Mouse (Mus musculus): ENCODE measurements around the gene Gm45716. TPM values are rescaled to one million over a fixed set of nuclear protein-coding genes. Genes with fewer than 3 reads are reported as not detected.
A peak's percentile ranks its signal among the peaks of the same experiment; 100 is the strongest.

Gm45716 gene
- polyA plus RNA-seq (2015; fragmentation: Nextera tagmentation; extraction: Ambion mirVana) = 8.1 and 9.8 TPM in 2 replicates

GRCm38 (mm10) chr11:90187441-90187840, at the start of gene Gm45716:
Gene Gm45716 (plus strand): TSS chr11:90187683.
- no peaks in the 10 kb centered on the region for H3K27me3 ChIP-seq
- H3K4me1 ChIP-seq = no peaks in the 10 kb centered on the region

DNA sequence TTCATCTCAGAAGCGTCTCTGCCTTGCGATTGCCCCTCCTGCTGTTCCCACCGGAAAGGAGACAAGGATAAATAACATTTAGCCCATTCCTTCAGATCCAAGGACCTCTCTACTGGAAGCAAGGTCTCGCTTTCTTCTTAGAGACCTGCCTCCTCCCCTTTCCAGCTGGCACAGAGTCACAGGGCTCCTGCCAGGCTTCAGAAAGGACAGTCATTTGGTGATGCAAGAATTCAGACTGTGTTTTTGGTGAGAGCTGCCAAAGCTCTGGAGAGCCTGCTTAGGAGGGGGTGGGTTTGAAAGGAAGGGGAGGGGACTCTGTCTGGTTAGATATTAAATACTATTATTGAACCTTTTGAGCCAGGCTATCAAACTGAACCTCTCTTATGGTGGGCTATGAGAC, 45.1 kb upstream of the Gm45716 start:
- Histone ChIP-seq H3K4me1 (0 out of 2 replicates have a peak, but pooled peaks cover 2% of the 10 kb centered on the region), H3K4me2 (no peak overlapping the region), H3K27me3 (no peaks in the 10 kb centered on the region), H3K9me3 (replicated peaks) (no peaks in the 10 kb centered on the region), H3K4me3 (replicated peaks) (no peak overlapping the region), H3K27ac (no peak overlapping the region), H3K36me3 (no peaks in the 10 kb centered on the region), H3K9ac (no peak overlapping the region)
- no peak for ATAC-seq (replicated peaks; ENCODE audit: low FRiP score)
- 54% methylated on average over 4 of the region's 4 CpGs for WGBS

More at GRCm38 (mm10) chr11:90187441-90187840, at the start of gene Gm45716:
- no peak within 1 kb of the TSS for H3K9ac ChIP-seq
- no peak within 1 kb of the TSS for H3K27ac ChIP-seq
- no peak for ATAC-seq (replicated peaks; ENCODE audit: low FRiP score)
- H3K36me3 ChIP-seq = no peaks in the 10 kb centered on the region
- WGBS = 91% methylated on average over 7 of the region's 7 CpGs
- H3K9me3 ChIP-seq (replicated peaks) = no peaks in the 10 kb centered on the region
- no peak within 1 kb of the TSS for H3K4me3 ChIP-seq (replicated peaks)
- H3K4me2 ChIP-seq = no peak within 1 kb of the TSS

DNA sequence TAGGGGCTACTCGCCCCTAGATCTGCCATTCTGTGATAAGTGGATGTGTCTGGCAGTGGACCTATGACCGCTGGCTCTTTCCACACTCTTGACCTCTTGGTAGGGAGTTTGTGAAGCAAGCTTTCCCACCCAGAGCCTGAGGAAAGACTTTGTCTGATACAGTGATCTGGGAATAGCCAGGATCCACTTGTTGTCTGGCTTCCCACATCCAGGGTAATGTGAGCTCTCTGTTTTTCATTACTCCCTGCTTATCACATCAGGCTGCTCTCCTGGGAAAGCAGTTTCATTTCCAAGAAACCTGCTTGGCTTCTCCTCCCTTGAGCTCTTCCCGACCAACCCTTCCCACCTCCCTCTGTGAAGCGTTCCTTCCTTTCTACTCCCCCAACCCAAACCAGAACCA, 44.5 kb upstream of the Gm45716 start:
- no peaks in the 10 kb centered on the region for H3K9me3 ChIP-seq (replicated peaks)
- no peak overlapping the region for H3K4me2 ChIP-seq
- no peak overlapping the region for H3K27ac ChIP-seq
- no peak for ATAC-seq (replicated peaks; ENCODE audit: low FRiP score)
- 0 out of 2 replicates have a peak, but pooled peaks cover 2% of the 10 kb centered on the region for H3K4me1 ChIP-seq
- no peak overlapping the region for H3K9ac ChIP-seq
- no peaks in the 10 kb centered on the region for H3K27me3 ChIP-seq
- no peak overlapping the region for H3K4me3 ChIP-seq (replicated peaks)
- no peaks in the 10 kb centered on the region for H3K36me3 ChIP-seq
- 32% methylated on average over 4 of the region's 4 CpGs for WGBS

GRCm38 (mm10) chr11:90146086-90146860, 41.2 kb upstream of the Gm45716 start:
- Histone ChIP-seq H3K4me1 (0 out of 2 replicates have a peak, but pooled peaks cover 2% of the 10 kb centered on the region), H3K4me3 (replicated peaks) (no peak overlapping the region), H3K4me2 (no peak overlapping the region), H3K27me3 (no peaks in the 10 kb centered on the region), H3K36me3 (no peaks in the 10 kb centered on the region), H3K9me3 (replicated peaks) (no peaks in the 10 kb centered on the region), H3K27ac (no peak overlapping the region), H3K9ac (no peak overlapping the region)
- 92% methylated on average over 17 of the region's 17 CpGs for WGBS
- no peak for ATAC-seq (replicated peaks; ENCODE audit: low FRiP score)

DNA sequence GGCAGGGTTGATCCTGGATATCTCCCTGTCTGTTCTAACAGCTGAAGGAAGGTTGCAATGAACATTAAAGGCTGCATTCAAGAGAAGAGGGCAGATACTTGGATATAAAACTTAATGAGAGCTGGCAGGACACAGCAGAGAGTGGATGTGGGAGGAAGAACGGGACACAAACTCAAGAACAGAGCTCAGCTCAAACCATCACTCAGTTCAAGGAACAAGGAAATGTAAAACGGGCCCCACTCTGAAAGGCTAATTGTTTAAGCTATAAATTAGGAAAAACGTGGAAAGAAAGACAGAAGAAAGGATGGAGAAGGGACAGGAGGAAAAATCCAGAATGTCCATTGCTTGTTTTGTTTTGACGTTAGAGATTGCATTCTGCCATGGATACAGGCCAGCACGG, 32.4 kb upstream of the Gm45716 start:
- Histone ChIP-seq H3K4me1 (no peaks in the 10 kb centered on the region), H3K27me3 (no peaks in the 10 kb centered on the region), H3K4me3 (replicated peaks) (no peak overlapping the region), H3K36me3 (no peaks in the 10 kb centered on the region), H3K9me3 (replicated peaks) (no peaks in the 10 kb centered on the region), H3K27ac (0 out of 2 replicates have a peak overlapping the region, but pooled peaks have one; percentile 4), H3K9ac (no peak overlapping the region), H3K4me2 (no peak overlapping the region)
- WGBS = 17% methylated on average over 5 of the region's 5 CpGs
- no peak for ATAC-seq (replicated peaks; ENCODE audit: low FRiP score)

DNA sequence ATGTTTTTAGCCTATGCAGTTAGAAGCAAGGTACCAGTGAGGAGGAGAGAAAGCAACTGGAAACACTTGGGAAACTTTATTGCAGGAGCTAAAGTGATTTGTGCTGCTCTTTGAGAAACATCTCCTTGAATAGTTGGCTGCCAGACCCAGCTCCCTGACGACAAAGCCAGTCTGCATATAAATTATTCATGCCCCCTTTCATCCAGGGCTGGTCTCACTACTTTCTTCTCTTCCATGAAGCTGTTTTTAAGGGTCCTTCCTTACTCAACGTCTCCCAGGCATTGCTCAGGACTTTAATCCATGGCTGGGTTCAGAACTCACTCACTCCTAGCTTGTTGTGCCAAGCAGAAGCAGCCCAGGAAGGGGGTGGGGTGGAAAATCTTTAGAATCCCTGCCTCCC, 32.0 kb upstream of the Gm45716 start:
- Histone ChIP-seq H3K4me2 (no peak overlapping the region), H3K27me3 (no peaks in the 10 kb centered on the region), H3K36me3 (no peaks in the 10 kb centered on the region), H3K4me1 (no peaks in the 10 kb centered on the region), H3K9ac (no peak overlapping the region), H3K27ac (0 out of 2 replicates have a peak overlapping the region, but pooled peaks have one; percentile 4), H3K9me3 (replicated peaks) (no peaks in the 10 kb centered on the region), H3K4me3 (replicated peaks) (no peak overlapping the region)
- WGBS = 1% methylated on average over 2 of the region's 2 CpGs
- ATAC-seq (replicated peaks; ENCODE audit: low FRiP score) = no peak

- H3K27me3 ChIP-seq = peaks cover 5% of the 10 kb centered on the region; the same call in 1 of the 2 replicates
- WGBS = 34% methylated on average over 6 of the region's 6 CpGs
- ATAC-seq (replicated peaks; ENCODE audit: low FRiP score) = no peak
Observed at GRCm38 (mm10) chr11:90167771-90168170, 19.7 kb upstream of the Gm45716 start.

DNA sequence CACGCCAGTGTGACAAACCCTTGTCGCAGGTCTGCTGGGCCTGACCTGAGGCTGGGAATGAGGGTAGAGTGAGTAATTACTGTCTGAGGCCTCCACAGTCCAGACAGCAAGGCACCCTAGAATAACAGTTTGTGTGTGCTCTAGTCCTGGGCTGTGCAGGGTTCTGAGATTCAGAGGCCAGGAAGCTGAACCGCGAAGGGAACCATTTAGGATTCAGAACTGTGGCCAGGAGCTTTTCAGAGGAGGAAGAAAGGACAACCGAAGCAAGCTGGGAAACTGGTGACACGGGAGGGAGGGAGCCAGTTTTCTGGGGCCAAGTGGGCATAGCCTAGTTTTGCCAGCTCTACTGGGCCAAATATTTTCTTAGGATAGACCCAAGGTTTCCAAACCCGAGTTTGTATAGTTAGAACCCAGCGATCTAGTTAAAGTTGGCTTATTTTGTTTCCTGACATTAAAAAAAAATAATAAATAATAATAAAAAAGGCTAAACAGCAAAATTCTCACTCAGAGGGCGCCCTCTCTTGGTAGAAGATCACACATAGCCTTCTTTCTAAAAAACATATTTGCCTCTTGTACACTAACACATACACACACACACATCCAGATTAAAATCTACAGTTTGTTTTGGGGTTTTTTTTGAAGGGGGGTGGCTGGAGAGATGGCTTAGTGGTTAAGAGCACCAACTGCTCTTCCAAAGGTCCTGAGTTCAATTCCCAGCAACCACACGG, 19.0 kb upstream of the Gm45716 start:
- Histone ChIP-seq H3K27ac (no peak overlapping the region), H3K36me3 (no peaks in the 10 kb centered on the region), H3K4me3 (replicated peaks) (no peak overlapping the region), H3K9ac (no peak overlapping the region), H3K9me3 (replicated peaks) (no peaks in the 10 kb centered on the region), H3K4me2 (no peak overlapping the region), H3K4me1 (no peaks in the 10 kb centered on the region), H3K27me3 (peaks cover 5% of the 10 kb centered on the region; the same call in 1 of the 2 replicates)
- ATAC-seq (replicated peaks; ENCODE audit: low FRiP score) = no peak
- WGBS = 85% methylated on average over 10 of the region's 10 CpGs

More at GRCm38 (mm10) chr11:90167771-90168170, 19.7 kb upstream of the Gm45716 start:
- Histone ChIP-seq H3K9me3 (replicated peaks) (no peaks in the 10 kb centered on the region), H3K9ac (no peak overlapping the region), H3K4me3 (replicated peaks) (no peak overlapping the region), H3K27ac (no peak overlapping the region), H3K36me3 (no peaks in the 10 kb centered on the region), H3K4me2 (no peak overlapping the region), H3K4me1 (no peaks in the 10 kb centered on the region)

GRCm38 (mm10) chr11:90169200-90170013, 18.1 kb upstream of the Gm45716 start:
- WGBS = 47% methylated on average over 20 of the region's 20 CpGs
- no peak overlapping the region for H3K9ac ChIP-seq
- no peak overlapping the region for H3K27ac ChIP-seq
- peaks cover 5% of the 10 kb centered on the region; the same call in 1 of the 2 replicates for H3K27me3 ChIP-seq
- peak overlapping the region; percentile 53 for H3K4me2 ChIP-seq
- no peaks in the 10 kb centered on the region for H3K36me3 ChIP-seq
- no peaks in the 10 kb centered on the region for H3K9me3 ChIP-seq (replicated peaks)
- peak; percentile 40; the same call in 1 of the 2 replicates for ATAC-seq (replicated peaks; ENCODE audit: low FRiP score)
- H3K4me1 ChIP-seq = no peaks in the 10 kb centered on the region
- peak overlapping the region; percentile 26 for H3K4me3 ChIP-seq (replicated peaks)

- Histone ChIP-seq H3K4me3 (replicated peaks) (peak overlapping the region; percentile 26), H3K9me3 (replicated peaks) (no peaks in the 10 kb centered on the region), H3K27ac (no peak overlapping the region), H3K9ac (no peak overlapping the region), H3K27me3 (peaks cover 5% of the 10 kb centered on the region; the same call in 1 of the 2 replicates), H3K4me2 (peak overlapping the region; percentile 53), H3K4me1 (no peaks in the 10 kb centered on the region), H3K36me3 (no peaks in the 10 kb centered on the region)
- peak; percentile 88 for ATAC-seq (replicated peaks; ENCODE audit: low FRiP score)
- WGBS = 2% methylated on average over 7 of the region's 7 CpGs
Observed at GRCm38 (mm10) chr11:90170014-90170320, 17.5 kb upstream of the Gm45716 start.

DNA sequence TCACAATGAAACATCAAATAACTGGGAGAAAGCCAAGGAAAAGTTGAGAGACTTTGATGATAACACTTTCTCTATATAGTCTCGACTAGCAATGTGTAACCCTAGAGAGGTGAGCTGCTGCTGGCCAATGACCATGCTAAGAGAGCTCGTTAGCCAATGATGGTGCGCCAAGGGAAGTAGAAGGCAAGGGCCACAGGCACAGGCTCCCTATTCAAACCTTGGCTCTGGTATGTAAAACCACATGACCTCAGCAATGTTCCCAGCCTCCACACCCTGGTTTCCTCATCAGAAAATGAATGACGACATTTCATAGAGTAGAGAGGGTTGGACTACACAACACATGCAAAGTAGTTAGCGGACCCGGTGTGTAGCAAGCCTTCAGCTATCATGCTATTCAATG, 15.2 kb upstream of the Gm45716 start:
- Histone ChIP-seq H3K4me1 (no peaks in the 10 kb centered on the region), H3K27me3 (peaks cover 5% of the 10 kb centered on the region; the same call in 1 of the 2 replicates), H3K9me3 (replicated peaks) (no peaks in the 10 kb centered on the region), H3K4me3 (replicated peaks) (no peak overlapping the region), H3K36me3 (no peaks in the 10 kb centered on the region), H3K27ac (no peak overlapping the region), H3K4me2 (no peak overlapping the region), H3K9ac (no peak overlapping the region)
- 88% methylated on average over 6 of the region's 6 CpGs for WGBS
- no peak for ATAC-seq (replicated peaks; ENCODE audit: low FRiP score)
